In the genomic region with DNA sequence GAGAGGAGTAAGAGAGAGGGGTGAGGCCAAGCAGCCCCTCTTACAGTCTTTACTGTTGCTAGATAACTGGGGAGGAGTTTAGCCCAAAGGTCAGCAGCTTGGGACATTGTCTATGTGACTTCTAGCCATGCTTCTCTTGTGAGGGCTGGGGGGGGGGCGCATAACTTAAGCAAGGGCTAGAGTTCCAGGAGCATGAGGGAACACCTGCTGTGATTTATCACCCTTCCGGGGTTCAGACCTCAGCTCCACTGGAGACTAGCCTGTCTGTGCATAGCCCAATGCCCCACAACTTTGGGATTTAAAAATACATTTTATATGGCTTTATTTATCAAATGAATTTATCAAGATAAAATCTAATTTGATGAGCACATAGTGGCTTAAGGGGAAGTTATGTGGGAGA, we compare ENCODE assay signal across 32 mouse cellular contexts.
"Had no signal": no experiment of that assay in that cellular context is flagged by ENCODE, and none has a peak within 500 bp of the region (broad histone marks: within the 10 kb centered on the region; RNA-seq: fewer than 3 reads in every experiment).

No protein-coding gene starts in this region.

- H3K9ac ChIP-seq: limb, embryonic 12.5 days; limb, embryonic 13.5 days; limb, embryonic 15.5 days; liver, embryonic 12.5 days; liver, embryonic 13.5 days; liver, embryonic 14.5 days; liver, embryonic 15.5 days; liver, postnatal 0 days; lung, embryonic 14.5 days; lung, embryonic 15.5 days; midbrain, embryonic 12.5 days; midbrain, embryonic 13.5 days; midbrain, embryonic 15.5 days; neural tube, embryonic 12.5 days had no signal

- ATAC-seq: liver, embryonic 12.5 days; liver, postnatal 0 days; lung, postnatal 0 days; midbrain, embryonic 13.5 days; midbrain, embryonic 15.5 days; midbrain, embryonic 16.5 days had no signal

- H3K27me3 ChIP-seq: limb, embryonic 12.5 days; limb, embryonic 13.5 days; limb, embryonic 15.5 days; liver, embryonic 12.5 days; liver, embryonic 13.5 days; liver, embryonic 15.5 days; lung, embryonic 15.5 days; megakaryocyte, embryonic 14.5 days; midbrain, embryonic 12.5 days; midbrain, embryonic 13.5 days; midbrain, embryonic 15.5 days; neural tube, embryonic 12.5 days had no signal

- H3K4me1 ChIP-seq: limb, embryonic 10.5 days; limb, embryonic 12.5 days; limb, embryonic 13.5 days; limb, embryonic 15.5 days; liver, embryonic 12.5 days; liver, embryonic 13.5 days; liver, embryonic 15.5 days; lung, embryonic 15.5 days; midbrain, embryonic 10.5 days; midbrain, embryonic 12.5 days; midbrain, embryonic 13.5 days; midbrain, embryonic 15.5 days; neural tube, embryonic 12.5 days had no signal

- H3K9me3 ChIP-seq: limb, embryonic 10.5 days; limb, embryonic 12.5 days; limb, embryonic 13.5 days; limb, embryonic 15.5 days; liver, embryonic 12.5 days; liver, embryonic 13.5 days; liver, embryonic 15.5 days; lung, embryonic 15.5 days; megakaryocyte, embryonic 14.5 days; midbrain, embryonic 10.5 days; midbrain, embryonic 12.5 days; midbrain, embryonic 13.5 days; midbrain, embryonic 15.5 days; neural tube, embryonic 12.5 days had no signal

- H3K27ac ChIP-seq: limb, embryonic 10.5 days; limb, embryonic 12.5 days; limb, embryonic 13.5 days; limb, embryonic 15.5 days; liver, embryonic 12.5 days; liver, embryonic 13.5 days; liver, embryonic 14.5 days; liver, embryonic 15.5 days; lung, embryonic 15.5 days; macrophage; midbrain, embryonic 10.5 days; midbrain, embryonic 12.5 days; midbrain, embryonic 13.5 days; midbrain, embryonic 15.5 days; neural tube, embryonic 12.5 days had no signal

- H3K4me3 ChIP-seq: limb, embryonic 10.5 days; limb, embryonic 12.5 days; limb, embryonic 13.5 days; limb, embryonic 15.5 days; liver, embryonic 12.5 days; liver, embryonic 13.5 days; liver, embryonic 15.5 days; lung, embryonic 15.5 days; megakaryocyte, embryonic 14.5 days; midbrain, embryonic 10.5 days; midbrain, embryonic 12.5 days; midbrain, embryonic 13.5 days; midbrain, embryonic 15.5 days; myocyte; neural tube, embryonic 12.5 days had no signal

- DNase-seq: left cerebral cortex, postnatal 4 days; liver; liver, embryonic 13.5 days; liver, postnatal 0 days; lung, adult 18-20 months; lung, adult 2 months; lung, embryonic 14.5 days; lung, postnatal 10 days; lung, postnatal 14 days; lung, postnatal 36 days; lung, postnatal 4 days; midbrain, embryonic 14.5 days had no signal

- H3K4me2 ChIP-seq: limb, embryonic 12.5 days; limb, embryonic 13.5 days; limb, embryonic 15.5 days; liver, embryonic 11.5 days; liver, embryonic 12.5 days; liver, embryonic 13.5 days; liver, embryonic 15.5 days; lung, embryonic 14.5 days; lung, embryonic 15.5 days; midbrain, embryonic 11.5 days; midbrain, embryonic 12.5 days; midbrain, embryonic 13.5 days; midbrain, embryonic 15.5 days; neural tube, embryonic 12.5 days had no signal
